Mouse (Mus musculus) heart, adult 18-20 months (tissue): ENCODE measurements around the gene C530008M17Rik. TPM values are rescaled to one million over a fixed set of nuclear protein-coding genes. Genes with fewer than 3 reads are reported as not detected.

ENCODE experiments used
- DNase-seq, 2 experiments: peaks; one replicate each; pipeline ENCODE4 v3.0.0; 2021 to 2022; ENCODE audit warnings: mixed read lengths in 1 of 2
- long read RNA-seq, 2 experiments: library from polyadenylated mRNA; stranded (forward); transcript quantifications; one replicate each; pipeline ENCODE4 v2.0.0; 2021
- total RNA-seq, 2 experiments: library from RNA; stranded (reverse); gene quantifications; 2 replicates each; pipeline ENCODE4 v1.2.3; 2021

C530008M17Rik gene
- total RNA-seq = 1 to 10 TPM; 1.8 TPM
- long read RNA-seq, experiment 1 = 0 reads
- long read RNA-seq, experiment 2, partial matches to known transcripts = 1 of 1 reads
- long read RNA-seq, experiment 2, other reads (novel, unspliced or antisense) = 0 of 1 reads

DNA sequence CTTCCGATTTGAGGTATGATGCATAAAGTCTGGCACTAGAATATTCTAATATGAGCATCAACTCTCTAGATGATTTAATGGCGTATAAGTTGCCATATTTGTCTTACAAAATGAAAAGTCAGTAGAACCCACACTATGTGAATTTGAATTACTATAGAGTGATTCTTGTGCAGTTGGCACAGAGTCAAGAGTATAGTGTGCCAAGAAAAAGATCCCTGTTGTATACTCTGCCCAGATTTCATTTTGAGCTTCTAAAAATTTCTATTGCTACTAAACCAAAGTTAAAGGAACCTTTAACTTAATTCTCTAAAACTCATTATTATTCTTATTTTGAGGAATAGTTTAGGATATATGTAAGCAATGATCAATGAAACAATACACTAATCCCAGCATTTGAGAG is at the start of gene C530008M17Rik:
Gene C530008M17Rik, plus strand, starts transcription at position 301 of the 400 bp plus-strand sequence.
- DNase-seq = no peak

DNA sequence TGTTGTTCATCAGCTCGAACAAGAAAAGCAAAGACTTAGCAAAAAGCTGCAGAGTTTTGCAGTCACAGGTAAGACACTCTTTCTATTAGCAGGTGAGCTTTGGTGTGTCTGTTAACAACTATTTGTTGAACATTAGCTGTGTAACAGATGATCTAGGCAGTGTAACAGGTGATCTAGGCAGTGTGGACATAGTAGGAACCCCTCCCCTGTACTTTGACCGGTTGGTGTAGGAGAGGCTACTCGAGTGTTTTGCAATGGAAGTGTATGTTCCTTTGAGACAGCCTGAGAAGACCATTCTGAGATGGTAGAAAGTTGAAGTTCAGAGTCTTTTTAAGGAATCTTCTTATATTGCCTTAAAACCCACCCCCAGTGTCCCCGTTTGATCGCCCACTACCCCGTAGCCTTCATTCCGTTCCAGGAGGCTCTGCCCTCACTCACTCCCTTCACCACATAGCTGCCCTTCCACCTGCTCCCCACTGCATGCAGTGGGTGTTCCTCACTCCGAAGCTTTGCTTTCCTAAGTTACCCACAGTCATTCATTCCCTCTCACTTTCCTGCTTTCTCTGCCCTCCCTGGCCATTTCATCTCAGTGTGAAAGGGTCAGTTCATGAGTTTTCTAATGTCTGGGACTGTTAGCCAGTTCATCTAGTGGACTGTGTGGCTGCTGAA is 46.5 kb upstream of the C530008M17Rik start:
- DNase-seq = no peak

DNA sequence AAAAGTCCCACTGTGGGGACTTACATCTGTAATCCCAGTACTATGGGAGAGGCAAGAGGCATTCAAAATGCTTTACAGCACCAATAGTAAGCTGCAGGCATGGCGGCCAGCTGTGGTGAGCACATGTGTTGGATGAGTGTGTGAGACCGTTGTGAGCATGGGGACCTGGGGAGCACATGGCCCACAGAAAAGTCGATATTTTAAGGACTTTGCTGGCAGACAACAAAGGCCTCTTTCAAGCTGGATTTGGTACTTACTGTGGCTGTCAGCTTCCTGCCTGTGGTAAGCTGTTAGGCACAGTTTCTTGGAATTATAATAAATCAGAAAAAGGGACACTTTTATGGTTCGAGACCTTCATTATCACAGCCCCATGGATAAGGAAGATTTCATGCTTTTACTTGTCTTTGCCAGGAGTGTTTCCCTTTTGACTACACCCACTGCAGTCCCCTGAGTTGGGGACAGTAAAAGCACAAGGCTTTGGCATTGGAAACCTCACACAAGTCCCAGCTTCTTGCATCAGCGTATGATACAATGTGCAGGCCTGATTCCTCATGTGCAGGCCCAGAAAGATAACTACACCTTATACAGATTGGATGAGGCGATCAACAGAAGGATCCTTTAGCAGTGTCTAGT is 43.3 kb upstream of the C530008M17Rik start:
- DNase-seq = no peak

DNA sequence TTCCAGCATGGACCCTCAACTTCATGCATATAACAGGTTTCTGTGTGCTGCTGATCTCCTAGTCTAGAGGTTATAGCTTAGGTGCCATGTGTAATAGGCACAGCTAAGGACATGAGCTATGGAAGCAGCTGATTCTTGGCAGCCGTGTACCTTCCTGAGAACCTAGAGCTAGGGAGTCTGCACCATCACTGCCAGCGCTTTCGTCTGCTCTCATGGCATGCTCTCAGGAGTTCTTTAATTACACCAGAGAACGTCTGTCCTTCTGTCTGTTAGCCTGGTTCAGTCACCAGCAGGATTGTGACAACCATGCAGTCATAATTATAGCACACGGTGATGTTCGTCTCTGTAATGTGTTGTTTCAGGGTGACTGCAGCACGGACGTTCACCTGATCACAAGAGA is 41.0 kb upstream of the C530008M17Rik start:
- no peak for DNase-seq

DNA sequence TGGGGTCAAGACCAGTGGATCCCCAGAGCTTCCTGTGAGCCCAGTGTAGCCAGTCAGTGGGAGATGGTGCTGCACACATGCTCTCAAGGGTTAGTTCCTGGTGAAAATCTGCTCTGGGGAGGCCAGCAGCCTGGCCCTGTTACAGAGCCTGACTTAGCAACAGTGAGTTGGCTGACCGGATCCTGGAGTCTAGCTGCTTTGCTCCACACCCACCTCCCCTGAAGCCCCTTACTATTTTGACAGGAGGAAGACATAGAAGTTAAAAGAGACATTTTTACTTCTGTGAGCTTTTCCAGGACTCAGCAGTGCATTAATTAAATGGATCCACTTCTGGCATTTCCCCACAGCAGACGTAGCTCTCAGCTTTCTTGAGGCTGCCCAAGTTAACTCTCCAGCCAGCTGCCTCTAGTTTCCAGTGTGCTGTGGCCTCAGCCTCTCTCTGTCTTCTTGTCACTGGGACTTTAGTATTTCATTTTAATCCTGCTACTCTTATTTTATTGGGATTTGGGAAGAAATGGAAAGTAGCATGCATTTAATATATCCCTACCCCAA is 40.0 kb upstream of the C530008M17Rik start:
- no peak for DNase-seq

DNA sequence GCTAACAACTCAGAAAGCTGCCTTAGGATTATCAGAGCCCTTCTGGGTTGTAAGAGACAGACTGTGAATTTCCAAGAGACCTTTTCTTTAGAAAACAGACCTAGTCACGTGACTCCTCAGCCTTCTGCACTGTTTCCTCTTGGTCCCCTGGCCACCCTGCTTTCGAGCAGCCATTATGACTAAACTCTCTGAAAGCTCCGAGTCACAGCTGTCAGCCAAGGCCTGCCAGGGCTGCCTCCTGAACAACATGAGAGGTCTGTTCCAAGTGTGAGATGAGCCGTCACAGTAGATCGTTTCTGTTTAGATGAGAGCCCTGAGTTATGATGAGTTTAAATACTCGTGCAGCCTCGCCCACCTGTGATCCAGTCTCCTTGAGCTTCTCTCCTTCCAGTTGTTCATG is 37.6 kb upstream of the C530008M17Rik start:
- DNase-seq = no peak

DNA sequence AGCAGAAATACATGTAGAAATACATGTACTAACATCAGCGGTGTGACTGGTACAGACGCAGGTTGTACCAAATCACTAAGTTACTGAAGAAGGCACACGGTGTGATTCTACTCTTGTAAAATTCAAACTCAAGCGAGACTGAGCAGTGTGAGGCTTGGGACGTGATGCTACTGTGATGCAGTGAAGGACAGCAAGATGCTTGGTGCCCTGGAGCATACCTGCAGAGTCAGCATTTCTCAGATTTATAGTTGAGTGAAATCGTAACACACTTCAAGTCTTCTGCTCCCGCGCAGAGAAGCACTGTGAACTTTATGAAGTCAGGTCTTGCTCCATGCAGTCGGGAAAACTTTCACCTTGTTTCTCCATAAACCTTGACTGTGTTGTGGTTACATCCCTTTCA is 32.6 kb upstream of the C530008M17Rik start:
- no peak for DNase-seq

DNA sequence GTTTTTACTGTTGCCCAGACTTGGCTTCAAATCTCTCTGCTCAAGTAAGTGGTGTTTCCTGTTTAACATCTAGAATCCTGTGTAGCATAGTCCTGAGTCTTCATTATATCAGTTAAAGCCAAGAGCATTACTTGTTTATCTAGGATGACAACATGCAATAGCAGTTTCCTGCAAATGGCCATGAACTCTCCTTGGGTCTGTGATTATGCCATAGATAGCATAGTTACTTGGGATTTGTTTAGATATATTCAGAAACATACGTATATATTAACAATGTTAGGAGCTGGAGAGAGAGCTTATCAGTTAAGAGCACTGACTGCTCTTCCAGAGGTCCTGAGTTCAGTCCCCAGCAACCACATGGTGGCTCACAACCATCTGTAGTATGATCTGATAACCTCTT is 28.5 kb upstream of the C530008M17Rik start:
- no peak for DNase-seq

DNA sequence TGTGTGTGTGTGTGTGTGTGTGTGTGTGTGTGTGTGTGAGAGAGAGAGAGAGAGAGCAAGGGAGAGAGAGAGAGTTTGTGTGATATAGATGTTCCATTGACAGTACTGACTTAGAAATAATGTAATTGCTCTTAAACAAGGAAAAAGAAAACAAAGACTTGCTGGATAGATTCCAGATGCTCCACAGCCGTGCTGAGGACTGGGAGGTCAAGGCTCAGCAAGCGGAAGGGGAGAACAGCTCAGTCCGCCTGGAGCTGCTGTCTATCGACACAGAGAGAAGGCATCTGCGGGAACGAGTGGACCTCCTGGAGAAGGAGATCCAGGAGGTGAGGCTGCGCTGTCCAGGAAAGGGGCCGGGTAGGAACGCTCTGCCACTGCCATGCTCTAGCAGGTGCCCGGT is 22.3 kb upstream of the C530008M17Rik start:
- DNase-seq = no peak

DNA sequence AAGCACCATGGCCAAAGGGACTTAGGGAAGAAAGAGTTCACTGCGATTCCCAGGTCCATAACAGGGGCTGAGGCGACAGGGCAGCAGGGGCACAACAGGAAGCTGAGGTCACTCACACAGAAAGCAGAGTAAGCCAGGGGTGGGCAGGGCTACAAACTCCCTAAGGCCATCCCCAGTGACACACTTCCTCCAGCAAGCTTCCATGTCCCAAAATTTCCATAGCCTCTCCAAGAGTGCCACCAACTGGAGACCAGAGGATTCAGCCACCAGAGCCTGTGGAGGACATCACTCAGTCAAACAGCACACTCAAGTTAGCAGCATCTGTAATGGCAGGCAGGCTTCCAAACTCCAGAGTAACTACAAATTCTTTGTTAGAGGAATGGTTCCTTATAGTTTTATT is 20.7 kb upstream of the C530008M17Rik start:
- no peak for DNase-seq

DNA sequence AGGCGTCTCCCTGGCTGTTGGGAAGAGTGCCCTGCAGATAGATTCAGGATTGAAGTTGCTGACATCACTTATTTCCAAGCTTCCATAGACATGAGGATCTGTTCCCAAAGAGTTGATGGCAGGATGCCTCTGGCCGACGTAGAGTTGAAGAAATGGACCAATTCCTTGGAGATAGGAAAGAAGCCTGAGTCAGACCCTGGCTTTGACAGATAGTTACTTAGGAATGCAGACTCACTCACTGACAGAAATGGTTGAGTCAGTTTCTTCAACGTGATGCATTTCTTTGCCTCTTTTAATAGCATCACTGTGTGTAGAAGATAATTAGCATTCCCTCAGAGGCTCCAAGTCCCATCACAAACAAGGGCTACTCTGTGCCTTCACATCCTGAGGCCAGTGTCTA is 14.2 kb upstream of the C530008M17Rik start:
- no peak for DNase-seq

DNA sequence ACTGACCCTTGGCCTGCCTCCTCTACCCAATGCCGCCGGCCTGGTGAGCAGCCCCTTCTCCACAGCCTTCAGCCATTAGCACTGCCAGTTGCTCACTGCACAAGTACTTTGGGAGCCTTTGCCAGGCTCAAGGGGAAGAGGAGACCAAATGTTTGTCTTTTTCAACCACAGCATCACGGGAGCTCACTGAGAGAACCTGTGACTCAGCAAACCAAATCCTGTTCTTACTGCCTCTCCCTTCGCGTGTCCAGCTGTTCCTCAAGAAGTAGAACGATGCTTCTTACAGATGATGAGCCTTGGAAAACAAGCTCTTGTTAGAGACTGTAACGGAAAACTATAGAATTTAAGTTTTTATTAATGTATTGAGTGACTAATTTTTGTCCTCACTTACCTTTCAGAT is 12.1 kb upstream of the C530008M17Rik start:
- no peak for DNase-seq

DNA sequence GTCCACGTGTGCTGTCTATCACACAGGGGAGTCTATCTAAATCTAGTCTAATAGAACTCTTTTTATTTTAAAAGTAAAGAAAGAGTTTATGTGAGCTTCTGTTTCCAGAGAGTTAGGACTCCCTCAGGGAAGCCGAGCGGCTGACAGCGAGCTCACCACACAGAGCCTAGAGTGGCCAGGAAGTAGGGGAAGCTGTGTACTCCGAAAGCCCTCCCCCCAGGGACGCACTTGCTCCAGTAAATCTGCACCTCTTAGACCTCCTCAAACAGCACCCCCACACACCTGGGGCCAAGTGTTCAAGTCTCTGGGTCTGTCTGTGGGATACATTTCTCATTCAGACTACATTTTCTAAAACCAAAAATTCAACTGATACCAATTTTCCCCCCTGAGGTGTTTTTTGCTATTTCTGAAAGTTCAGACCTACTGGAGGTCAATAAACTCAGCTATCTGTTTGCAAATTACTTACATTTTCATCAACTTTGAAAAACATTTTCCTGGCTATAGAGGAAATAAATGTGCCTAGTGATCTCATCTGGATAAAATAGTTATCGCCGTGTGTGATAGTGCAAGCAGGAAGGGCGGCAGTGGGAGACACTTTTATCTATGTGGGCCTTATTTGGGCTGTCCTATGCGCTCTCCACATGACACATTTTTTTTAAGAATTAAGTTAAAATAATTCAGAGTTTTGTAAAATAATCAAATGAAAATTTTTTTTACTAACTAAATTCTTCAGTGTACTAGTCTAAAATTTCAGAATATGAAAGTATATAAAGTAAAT is 11.0 kb upstream of the C530008M17Rik start:
- DNase-seq = no peak

DNA sequence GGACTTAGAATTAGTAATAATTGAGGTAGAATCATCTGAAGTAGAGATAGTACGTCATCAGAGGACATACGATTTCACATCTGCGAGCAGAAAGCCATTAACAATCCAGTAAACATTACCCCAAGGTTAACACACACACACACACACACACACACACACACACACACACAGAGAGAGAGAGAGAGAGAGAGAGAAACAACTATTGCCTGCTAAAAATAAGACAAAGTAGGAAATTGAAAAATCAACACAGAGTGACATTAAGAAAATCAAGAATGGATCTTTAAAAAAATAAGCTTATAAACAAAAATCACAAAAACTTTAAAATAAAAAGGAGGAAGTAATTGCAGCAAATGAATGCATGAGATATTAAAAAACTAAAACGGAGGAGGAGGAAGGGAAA is 6.4 kb upstream of the C530008M17Rik start:
- no peak for DNase-seq

DNA sequence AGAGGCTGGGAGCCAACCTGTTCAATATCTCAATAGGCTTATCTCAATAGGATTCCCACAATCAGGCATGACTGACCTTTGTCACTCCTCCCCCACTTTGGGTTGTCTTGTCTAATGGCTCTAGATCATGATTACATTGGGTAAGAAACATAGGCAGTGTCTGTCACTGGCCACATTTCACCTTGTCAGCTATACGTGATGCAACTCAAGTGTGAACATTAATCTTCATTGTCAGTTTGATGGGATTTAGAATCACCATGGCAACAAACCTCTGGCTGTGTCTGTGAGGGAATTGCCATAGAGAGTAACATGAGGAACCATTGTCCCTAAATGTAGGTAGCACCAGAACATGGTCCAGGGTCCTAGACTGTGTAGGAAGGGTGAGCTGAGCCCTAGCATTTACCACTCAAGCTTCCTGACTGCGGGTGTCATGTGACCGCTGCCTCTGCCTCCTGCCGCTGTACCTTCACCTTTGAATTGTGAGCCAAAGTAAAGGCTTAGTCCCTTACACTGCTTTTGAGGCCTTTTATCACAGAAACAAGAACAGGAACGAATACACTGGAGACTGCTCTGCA is 5.1 kb upstream of the C530008M17Rik start:
- DNase-seq = no peak

DNA sequence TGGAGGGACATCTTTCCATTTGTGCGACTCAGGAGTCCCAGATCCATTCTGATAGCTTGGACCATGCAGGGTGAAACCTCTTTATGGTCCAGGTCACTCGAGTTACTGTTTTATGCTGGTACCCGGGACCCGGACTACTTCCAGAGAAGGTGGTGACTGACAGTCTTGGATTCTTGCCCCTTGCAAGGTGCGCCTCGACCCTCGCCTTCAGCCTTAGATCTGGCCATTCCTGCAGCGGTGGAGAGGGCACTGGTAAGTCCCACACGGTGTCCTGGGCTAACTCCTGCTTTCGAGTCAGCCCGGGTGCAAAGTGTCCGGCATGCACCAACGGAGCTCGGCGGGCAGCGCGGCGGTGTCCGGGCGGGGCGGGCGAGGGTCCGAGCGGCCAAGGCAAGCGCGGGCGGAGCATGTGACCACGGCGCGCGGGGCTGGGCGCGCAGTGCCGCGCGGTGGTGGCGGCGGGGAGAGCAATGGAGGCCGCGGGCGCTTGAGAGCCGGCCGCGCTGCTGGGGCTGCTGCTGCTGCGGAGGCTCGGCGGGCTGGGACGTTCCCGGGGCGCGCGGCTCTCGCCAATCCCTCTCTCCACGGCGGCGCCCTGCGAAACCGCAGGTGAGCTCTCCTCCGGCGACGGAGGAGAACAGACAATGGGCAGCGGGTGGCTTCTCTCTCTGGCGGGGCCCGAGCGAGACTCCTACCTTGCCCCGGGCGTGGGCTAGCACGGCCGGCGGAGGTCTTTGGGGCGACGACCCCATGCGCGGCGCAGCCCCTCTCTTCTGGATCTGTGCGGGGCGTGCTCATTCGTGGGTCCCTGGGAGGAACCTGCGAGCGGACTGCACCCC is 1.2 kb downstream of the C530008M17Rik start:
- peak; percentile 8 to 12 for DNase-seq

DNA sequence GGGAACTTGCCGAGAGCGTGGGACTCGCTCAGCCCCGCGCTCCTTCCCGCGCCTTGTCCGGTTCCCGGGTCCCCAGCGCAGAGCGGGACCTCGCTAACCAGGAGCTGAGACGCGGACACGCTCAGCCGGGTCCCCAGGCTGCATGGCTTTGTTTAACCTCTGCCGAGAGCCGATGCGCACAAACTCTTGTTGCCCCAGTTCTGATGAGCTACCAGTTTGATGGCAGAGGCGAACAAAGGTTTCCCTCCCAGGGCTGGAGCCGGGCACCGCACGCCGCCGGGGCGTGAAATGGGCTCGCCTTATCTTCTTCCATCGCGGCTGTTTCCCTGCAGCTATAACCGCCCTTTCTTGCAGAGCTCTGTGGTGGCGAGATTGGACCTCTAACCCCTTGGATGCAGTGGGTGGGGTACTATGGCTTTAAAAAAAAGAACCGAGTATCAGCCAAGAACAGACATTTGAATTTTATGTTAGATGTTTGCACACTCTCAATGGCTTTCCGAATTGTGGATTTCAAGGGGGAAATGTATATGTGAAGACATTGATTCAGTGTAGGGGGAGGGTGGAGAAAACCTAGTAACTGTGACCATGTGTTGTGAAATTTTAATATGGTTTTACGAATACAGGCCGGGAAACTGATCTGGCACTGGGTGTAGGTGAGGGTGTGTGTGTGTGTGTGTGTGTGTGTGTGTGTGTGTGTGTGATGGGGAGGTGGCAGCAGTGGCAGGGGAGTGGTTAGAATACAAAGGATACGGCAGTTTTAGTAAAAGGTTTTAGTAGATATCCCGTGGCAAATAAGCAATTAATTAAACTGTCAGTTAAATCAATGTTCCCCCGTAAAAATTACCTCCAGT is 2.0 kb downstream of the C530008M17Rik start:
- peak in 1 of 2 experiments; percentile 5 for DNase-seq

DNA sequence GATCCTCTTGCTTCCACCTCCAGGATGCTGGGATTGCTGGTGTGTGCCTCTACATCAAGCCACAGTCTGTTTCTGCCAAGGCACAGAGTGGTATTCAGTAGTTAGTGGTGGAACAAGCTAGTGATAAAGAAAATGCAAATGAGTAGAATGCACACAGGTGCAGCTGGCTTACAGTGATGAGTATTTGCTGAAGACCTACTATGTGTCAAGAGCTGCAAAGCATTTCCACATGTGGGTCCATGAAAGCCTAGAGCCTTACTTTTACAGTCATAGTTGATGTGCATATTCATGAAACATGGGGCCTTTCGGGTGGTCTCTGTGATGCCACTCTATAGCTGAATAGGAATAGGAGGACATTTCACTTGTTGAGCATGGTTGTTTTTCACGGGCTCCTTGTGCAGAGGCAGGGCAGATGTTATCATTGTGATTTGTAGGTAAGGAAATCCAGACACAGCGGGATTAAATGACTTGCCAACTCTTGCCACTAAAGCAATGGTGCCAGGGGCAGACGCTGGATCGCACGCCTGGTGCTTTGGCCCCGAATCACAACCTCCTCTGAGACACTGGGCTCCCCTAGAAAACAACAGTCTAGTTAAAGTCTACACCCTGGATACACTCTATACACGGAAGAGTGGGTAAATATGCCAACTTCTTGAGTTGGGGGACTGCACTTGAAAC is 3.8 kb downstream of the C530008M17Rik start:
- no peak for DNase-seq

DNA sequence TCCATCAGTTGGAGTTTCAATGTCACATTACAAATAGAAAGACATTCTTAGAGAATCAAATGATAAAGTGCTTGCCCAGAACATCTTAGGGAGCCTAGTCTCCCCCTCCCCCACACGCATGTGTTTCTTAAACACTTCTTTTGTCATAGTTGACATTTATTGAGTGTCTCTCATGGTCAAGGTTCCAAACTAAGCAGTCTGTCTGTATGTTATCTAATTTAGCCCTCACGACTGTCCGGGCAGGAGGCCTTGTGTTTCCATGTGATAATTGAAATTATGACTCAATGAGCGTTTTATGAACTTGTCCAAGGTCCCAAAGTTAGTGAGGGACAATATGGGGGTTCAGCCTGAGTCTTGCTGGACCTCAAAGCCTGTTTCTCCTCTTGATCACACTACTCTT is 5.0 kb downstream of the C530008M17Rik start:
- DNase-seq = no peak

DNA sequence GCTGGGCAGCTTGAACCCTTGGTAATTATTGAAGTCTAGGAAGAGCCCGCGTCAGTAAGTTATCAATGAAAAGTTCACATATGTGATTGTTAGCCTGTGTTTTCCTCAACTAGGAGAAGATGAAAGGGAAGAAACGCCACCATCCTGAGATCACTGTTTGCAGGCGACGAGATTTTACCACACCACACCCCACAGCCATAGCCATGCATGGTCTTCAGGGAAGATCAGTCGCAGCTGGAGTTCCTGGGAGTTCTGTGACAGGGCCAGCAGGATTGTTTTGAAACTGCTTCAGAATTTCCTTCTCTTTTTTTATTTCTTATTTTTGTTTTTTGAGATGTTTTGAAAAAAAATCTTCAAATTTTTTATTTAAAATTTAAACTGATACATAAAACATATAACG is 8.6 kb downstream of the C530008M17Rik start:
- no peak for DNase-seq
